In the genomic region with DNA sequence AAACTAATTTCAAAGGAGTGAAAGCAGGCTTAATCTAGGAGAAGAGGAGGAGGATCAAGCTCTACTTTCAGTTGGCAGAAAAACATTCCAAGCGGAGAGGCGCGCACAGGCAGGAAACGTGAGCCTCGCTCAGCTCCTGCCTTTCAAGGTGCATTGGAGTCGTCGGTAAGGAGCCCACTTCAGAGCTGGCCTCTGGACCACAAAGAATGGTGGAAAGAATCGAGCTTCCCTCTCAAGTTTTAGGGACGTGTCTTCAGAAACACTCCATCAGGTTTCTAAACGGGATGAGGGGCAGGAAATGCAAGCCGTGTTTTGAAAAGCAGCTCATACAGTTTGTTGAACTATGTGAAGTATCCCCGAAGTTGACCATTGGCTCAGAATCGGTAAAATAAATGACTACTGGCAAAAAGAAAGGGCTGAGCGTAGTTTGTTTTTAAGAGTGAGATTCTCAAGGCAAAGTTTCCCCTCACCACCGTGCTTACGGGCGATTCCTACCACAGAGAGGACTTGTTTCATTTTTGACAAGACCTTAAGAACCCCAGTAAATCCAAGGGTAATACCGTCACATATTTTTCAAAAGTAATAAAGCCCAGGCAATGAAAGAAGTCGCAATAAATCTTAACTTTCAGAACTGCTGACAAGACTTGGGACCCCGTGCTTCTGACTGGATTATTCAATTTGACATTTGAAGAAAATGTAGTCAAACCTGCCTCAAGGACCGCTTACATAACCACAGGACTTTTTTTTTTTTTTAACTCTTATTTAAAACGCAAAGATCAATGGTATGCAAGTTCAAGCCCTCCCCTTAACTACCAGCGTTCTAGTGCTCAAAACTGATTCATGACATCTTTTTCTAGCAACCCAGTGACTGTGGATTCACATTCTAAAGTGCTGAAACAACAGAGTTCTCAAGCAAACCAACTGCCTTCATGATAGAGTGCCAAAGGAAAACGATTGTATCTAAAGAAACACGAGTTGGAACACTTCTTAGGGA, we compare ENCODE assay signal across 8 mouse cellular contexts. TPM values are rescaled to one million over a fixed set of nuclear protein-coding genes. Genes with fewer than 3 reads are reported as not detected.
DNase-seq lines count a peak whose midpoint lies in the region; ATAC-seq and TF ChIP-seq lines count a peak whose summit lies in the region.

No protein-coding gene starts in this region.

- TF ChIP-seq CTCF in liver, postnatal 0 days (IDR thresholded peaks at IDR 0.05; ENCODE audit: low read depth) = no peak

- H3K9ac ChIP-seq in hindbrain, embryonic 12.5 days = no peak overlapping the region
- peak overlapping the region; percentile 51 for H3K9ac ChIP-seq in heart, embryonic 14.5 days (ENCODE audit: low read length)
- H3K9ac ChIP-seq in liver, postnatal 0 days (replicated peaks) = peak overlapping the region; percentile 21; the same call in 1 of the 2 replicates

- H3K36me3 ChIP-seq in hindbrain, embryonic 10.5 days = no peaks in the 10 kb centered on the region
- no peaks in the 10 kb centered on the region for H3K36me3 ChIP-seq in hindbrain, embryonic 12.5 days
- no peaks in the 10 kb centered on the region for H3K36me3 ChIP-seq in heart, embryonic 14.5 days (ENCODE audit: control insufficient read depth, insufficient read depth, low read length)
- no peaks in the 10 kb centered on the region for H3K36me3 ChIP-seq in liver, postnatal 0 days (replicated peaks; ENCODE audit: insufficient read depth, low read length)

- 58% methylated on average over 25 of the region's 25 CpGs for WGBS in hindbrain, embryonic 10.5 days
- WGBS in hindbrain, embryonic 12.5 days = 55% methylated on average over 25 of the region's 25 CpGs
- WGBS in heart, embryonic 14.5 days = 41% methylated on average over 25 of the region's 25 CpGs
- 31% methylated on average over 25 of the region's 25 CpGs for WGBS in liver, postnatal 0 days (ENCODE audit: insufficient replicate concordance)

- H3K27ac ChIP-seq in hindbrain, embryonic 10.5 days = 0 out of 2 replicates have a peak overlapping the region, but pooled peaks have one; percentile 9
- H3K27ac ChIP-seq in hindbrain, embryonic 12.5 days = no peak overlapping the region
- no peak overlapping the region for H3K27ac ChIP-seq in heart, embryonic 14.5 days (replicated peaks in 1 of 2; ENCODE audit: control insufficient read depth in 1 of 2, insufficient read depth in 1 of 2, low read depth in 2 of 2, low read length in 2 of 2)
- H3K27ac ChIP-seq in liver, postnatal 0 days (ENCODE audit: low read depth) = peak overlapping the region; percentile 16; the same call in 1 of the 2 replicates

- DNase-seq in hindbrain, embryonic 10.5 days (ENCODE audit: low spot score) = no peak
- peak; percentile 35 for DNase-seq in CD4-positive, CD25-positive, alpha-beta regulatory T cell, adult 2 months (ENCODE audit: low read depth, low spot score)
- DNase-seq in liver, postnatal 0 days = no peak
- no peak for DNase-seq in layer of hippocampus, adult 11-12 months (ENCODE audit: low spot score)
- no peak for DNase-seq in right cerebral cortex, adult 2 months (ENCODE audit: low spot score in 2 of 2)

- peaks cover 19% of the 10 kb centered on the region for H3K4me1 ChIP-seq in hindbrain, embryonic 10.5 days (replicated peaks)
- peaks cover 20% of the 10 kb centered on the region for H3K4me1 ChIP-seq in hindbrain, embryonic 12.5 days
- peaks cover 2 to 8% of the 10 kb centered on the region in 2 experiments; a peak in 3 of 4 replicates for H3K4me1 ChIP-seq in heart, embryonic 14.5 days (ENCODE audit: control insufficient read depth in 2 of 2, insufficient read depth in 2 of 2, low read length in 2 of 2)
- H3K4me1 ChIP-seq in liver, postnatal 0 days (ENCODE audit: insufficient read depth) = peaks cover 4% of the 10 kb centered on the region; the same call in 1 of the 2 replicates

- H3K9me3 ChIP-seq in hindbrain, embryonic 10.5 days = no peaks in the 10 kb centered on the region
- no peaks in the 10 kb centered on the region for H3K9me3 ChIP-seq in hindbrain, embryonic 12.5 days (replicated peaks)
- no peaks in the 10 kb centered on the region for H3K9me3 ChIP-seq in heart, embryonic 14.5 days (ENCODE audit: control insufficient read depth, low read length)
- H3K9me3 ChIP-seq in liver, postnatal 0 days (ENCODE audit: low read length) = no peaks in the 10 kb centered on the region

- peaks cover 8% of the 10 kb centered on the region; the same call in 1 of the 2 replicates for H3K27me3 ChIP-seq in hindbrain, embryonic 10.5 days (ENCODE audit: insufficient read depth, poor library complexity, severe bottlenecking)
- no peaks in the 10 kb centered on the region; the same call in 1 of the 2 replicates for H3K27me3 ChIP-seq in hindbrain, embryonic 12.5 days
- no peaks in the 10 kb centered on the region for H3K27me3 ChIP-seq in heart, embryonic 14.5 days (ENCODE audit: control insufficient read depth, insufficient read depth, low read length)
- H3K27me3 ChIP-seq in liver, postnatal 0 days (ENCODE audit: insufficient read depth, low read length) = 0 out of 2 replicates have a peak, but pooled peaks cover 4% of the 10 kb centered on the region

- H3K4me3 ChIP-seq in hindbrain, embryonic 10.5 days = 0 out of 2 replicates have a peak overlapping the region, but pooled peaks have one; percentile 4
- no peak overlapping the region for H3K4me3 ChIP-seq in hindbrain, embryonic 12.5 days
- H3K4me3 ChIP-seq in heart, embryonic 14.5 days (ENCODE audit: control insufficient read depth in 1 of 2, insufficient read depth in 1 of 2, low read depth in 1 of 2, low read length in 2 of 2) = peak overlapping the region; percentile 7 to 35
- H3K4me3 ChIP-seq in liver, postnatal 0 days (ENCODE audit: low read depth, low read length) = peak overlapping the region; percentile 26

- H3K4me2 ChIP-seq in hindbrain, embryonic 12.5 days (replicated peaks) = no peak overlapping the region
- peak overlapping the region; percentile 58 for H3K4me2 ChIP-seq in heart, embryonic 14.5 days (ENCODE audit: low read length)
- H3K4me2 ChIP-seq in liver, postnatal 0 days (ENCODE audit: low read depth, low read length) = peak overlapping the region; percentile 58

- no peak for TF ChIP-seq EP300 in liver, postnatal 0 days (IDR thresholded peaks at IDR 0.05; ENCODE audit: low read depth)

- no peak for ATAC-seq in hindbrain, embryonic 12.5 days (ENCODE audit: low FRiP score)
- no peak for ATAC-seq in heart, embryonic 14.5 days (ENCODE audit: insufficient number of reproducible peaks, insufficient read depth, low FRiP score, low read depth)
- ATAC-seq in liver, postnatal 0 days = no peak
- ATAC-seq in megakaryocyte-erythroid progenitor cell, adult 5-6 weeks (replicated peaks; ENCODE audit: low FRiP score, low TSS enrichment, poor library complexity, severe bottlenecking) = no peak; the same call in 1 of the 2 replicates

RNA-seq across cellular contexts. Expression of gene Socs2, which starts 21.9 kb away (rescaled TPM):
- 32.5 and 40.4 TPM in 2 replicates for polyA plus RNA-seq in hindbrain, embryonic 10.5 days (2016; fragmentation: Nextera tagmentation; extraction: Ambion mirVana)
- polyA plus RNA-seq in hindbrain, embryonic 12.5 days (2016; fragmentation: Nextera tagmentation; extraction: Ambion mirVana) = 82.8 and 85.0 TPM in 2 replicates
- 46.1 and 48.6 TPM in 2 replicates for polyA plus RNA-seq in heart, embryonic 14.5 days (2014; fragmentation: Nextera tagmentation; extraction: Ambion mirVana)
- 67.1 and 86.5 TPM in 2 replicates for polyA plus RNA-seq in liver, postnatal 0 days (2015; fragmentation: Nextera tagmentation; extraction: Ambion mirVana)
- 0.59 and 2.4 TPM in 2 replicates for total RNA-seq in megakaryocyte-erythroid progenitor cell, adult 5-6 weeks (2014; fragmentation: Nextera tagmentation)
- 0.61 TPM in 1 of 2 replicates, not detected in the other for total RNA-seq in megakaryocyte-erythroid progenitor cell, adult 5-6 weeks (2017)

Comparison
In these comparisons a context has a peak if more than half of its experiments do, and no peak if none do; other contexts are left out.
1. H3K27ac ChIP-seq: peak in hindbrain, embryonic 10.5 days (single experiment) and liver, postnatal 0 days (single experiment); none in hindbrain, embryonic 12.5 days (single experiment) and heart, embryonic 14.5 days (0 of 2).